Mouse (Mus musculus): ENCODE data around the gene Wnt10a. TPM values are rescaled to one million over a fixed set of nuclear protein-coding genes. Genes with fewer than 3 reads are reported as not detected.

Gene Wnt10a
- total RNA-seq (2021) = 1 to 10 TPM; 1.8 to 2.6 TPM

DNA sequence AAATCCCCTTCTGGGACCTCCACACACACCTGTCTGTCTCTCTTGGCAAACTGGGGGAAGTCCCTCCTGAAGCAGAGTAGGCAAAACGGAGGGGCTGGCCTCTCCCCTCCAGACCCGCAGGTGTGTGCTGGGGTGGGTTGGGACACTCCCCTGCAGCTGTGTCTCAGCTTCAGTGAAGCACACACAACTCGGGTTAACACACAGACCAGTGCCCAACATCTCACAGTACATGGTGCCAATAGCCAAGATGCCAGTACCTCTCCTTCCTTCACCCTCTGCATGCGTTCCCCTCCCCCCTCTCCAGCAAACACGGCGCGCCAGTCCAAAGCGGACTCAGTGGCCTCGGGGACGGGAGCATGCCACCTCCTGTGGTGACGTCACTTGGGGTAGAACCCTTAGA lies at the start of gene Wnt10a:
Gene Wnt10a (plus strand): TSS at position 268 of the 400 bp plus-strand sequence.
- no peak for DNase-seq

DNA sequence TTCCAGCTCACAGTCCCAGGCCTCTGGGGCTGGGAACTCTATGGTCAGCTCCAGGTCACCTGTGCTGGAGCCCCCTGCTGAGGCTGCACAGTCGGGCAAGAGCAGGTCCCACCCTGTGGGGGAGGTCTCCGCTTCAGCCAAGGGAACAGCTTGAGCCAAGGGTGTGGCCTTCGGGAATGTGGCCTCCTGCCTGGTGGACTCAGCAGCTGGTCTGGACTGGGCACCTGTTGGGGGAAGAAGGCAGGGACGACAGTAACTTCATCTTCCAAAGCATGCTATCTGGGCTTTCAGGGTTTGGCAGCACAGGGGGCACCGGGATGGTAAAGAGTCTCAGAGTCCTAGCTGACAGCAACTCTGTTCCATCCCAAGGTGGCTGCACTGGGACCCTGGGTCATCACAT lies 44.0 kb upstream of the Wnt10a start:
- no peak for DNase-seq

DNA sequence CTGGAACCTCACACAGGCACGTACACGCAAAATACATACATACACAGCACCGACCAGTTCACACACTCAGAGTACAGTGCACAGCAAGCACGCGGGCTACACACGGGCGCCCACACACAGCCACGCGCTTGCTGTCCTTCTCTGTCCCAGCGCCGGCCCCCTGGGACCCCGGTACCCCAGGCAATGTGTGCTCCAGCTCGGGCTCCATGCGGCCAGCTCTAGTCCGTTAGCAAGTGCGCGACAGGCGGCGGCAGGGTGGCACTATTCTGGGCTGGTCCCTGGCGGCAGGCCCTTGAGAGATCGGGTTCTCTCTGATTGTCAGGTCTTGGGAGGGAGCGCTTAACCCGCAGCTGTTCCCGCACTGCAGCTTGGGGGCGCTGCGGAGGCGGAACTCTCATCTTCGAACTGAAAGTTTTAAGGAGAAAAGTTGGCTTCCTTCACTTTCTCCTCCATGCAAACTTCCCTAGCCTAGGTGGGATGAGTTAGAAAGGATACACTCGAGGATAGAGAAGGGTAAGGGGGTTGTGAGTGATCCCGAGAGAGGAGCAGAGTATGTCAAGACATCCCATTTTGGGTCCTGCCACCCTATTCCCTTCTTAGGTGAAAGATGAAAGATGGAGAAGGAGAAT lies 42.6 kb upstream of the Wnt10a start, which contains the start of gene Prkag3:
Gene Prkag3 (minus strand): TSS at position 579 of the 629 bp plus-strand sequence.
- peak; percentile 27 to 42 for DNase-seq

DNA sequence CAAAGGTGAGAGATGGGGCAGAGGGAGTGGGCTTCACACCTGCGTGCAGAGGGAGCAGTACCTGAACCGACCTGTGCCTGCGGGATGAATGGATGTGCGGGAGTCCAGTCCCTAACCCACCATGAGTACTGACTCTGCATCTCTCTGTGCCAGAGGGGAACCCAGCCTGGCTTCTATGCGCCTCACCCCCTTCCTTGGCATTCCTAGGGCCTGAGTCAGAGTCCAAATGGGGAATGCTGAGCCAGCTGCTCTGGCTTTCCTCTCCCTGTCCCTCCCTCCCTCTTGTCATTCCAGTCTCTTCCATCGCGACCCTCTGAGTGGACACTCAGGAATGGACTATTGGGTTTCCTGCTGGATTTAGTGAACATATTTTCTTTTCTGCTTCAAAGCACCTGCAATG lies 42.0 kb upstream of the Wnt10a start:
- DNase-seq = no peak

DNA sequence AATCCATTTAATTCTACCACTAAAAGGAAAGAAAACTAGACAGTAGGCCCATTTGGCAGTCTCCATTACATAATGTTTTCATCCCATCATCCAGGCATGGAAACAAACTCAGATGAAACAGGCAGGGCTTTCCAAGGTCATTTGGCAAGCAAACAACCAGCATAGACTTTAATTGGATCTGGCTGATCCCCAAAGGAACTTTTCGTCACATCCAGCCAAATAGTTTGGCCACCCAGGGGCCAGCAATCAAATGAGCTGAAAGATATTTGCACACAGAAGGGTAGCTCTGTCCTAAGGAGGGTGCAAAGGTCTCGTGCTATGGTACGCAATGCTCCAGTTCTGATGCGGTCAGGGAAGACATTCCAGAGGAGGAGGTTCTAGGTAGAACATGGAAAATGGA lies 40.6 kb upstream of the Wnt10a start:
- no peak for DNase-seq

DNA sequence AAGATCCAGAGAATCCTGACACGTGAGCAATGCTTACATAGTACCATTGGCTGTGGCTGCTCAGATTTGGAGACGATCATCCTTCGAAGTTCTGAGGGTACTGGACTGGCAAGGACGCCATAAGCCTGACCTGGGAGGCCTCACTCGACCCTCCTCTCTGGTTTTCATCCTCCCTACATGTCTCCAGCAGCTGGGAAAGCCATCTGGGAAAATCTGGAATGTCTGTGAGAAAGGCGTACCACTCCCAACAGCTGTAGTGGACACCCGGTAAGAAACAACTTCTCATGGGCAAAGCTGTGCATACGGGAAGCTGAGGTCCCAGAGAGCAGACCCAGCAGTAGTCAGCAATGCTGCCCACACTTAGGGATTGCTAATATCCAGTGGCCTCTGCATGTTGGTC lies 39.2 kb upstream of the Wnt10a start:
- no peak for DNase-seq

DNA sequence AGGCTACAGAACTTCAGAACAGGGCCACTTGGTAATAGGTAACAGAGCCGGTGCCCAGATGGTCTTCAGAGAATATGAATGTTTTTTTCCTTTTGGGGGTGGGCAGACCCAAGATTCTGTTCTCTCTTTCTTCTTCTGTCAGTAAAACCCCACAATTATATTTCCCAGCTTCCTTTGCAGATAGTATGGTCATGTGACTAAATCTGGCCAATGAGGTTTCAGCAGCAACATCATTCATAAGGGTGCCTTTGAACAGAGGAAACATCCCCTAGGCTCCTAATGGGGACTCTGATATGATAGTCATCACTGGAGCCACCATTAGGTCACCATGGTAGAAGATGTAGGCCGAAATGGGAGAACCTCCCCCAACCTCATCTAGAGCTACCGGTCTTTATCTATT lies 38.5 kb upstream of the Wnt10a start:
- DNase-seq = no peak

DNA sequence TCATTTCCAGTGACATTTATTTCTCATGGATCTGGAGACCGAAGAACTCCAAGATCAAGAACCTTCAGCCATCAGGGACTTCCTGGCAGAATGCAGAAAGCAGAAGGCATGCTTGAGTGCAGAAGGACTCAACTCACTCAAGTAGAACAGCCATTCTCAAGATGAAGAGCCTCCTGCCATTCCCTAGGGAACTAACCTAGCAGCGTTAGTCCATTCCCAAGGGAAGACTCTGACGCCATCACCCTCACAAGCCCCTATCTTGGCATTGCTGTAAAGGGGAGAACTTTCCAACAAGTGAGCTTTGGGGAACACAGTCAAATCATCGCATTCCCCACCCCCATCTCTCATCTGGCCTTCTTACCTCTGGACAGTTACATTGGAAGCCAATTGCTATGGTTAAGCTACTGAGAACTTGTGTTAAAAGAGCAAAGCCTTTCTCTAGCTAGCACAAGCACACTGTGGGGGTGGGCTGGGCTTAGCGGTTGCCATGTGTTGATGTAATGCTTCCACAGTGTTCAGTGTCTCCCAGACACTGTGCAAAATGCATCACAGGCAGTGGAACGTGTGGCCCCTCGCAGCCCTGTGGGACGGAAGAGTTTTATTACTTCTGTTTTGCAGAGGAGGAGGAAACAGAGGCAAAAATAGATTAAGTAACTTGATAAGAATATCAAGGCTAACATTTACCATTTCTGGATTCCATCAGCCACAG lies 37.9 kb upstream of the Wnt10a start:
- no peak for DNase-seq

DNA sequence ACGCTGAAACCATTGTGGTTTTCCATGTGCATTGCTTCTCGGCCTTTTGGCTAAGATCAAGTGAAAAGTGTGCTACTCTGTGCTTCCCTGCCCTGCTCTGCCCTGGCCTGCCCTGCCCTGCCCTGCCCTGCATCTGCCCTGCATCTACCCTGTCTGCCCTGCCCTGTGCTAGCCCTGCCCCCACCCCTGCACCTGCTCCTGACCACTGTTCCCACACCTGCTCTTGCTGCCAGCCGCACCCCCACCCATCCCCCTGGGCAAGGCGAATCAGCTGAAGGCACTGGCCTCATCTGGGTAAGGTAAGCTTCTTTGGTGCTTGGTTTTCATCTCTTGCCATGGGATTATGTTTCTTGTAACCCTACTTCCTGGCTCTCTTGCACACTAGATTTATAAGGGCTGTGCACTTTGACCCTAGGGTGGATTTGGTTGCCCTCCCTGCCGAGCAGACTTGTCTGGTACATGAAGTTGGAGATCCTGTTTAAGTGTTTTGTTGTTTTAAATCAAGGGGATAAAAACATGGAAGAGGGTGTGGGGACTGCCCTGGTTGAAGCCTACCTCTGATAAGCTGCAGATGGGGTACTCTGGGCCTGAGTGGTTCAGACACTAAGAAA lies 37.0 kb upstream of the Wnt10a start:
- no peak for DNase-seq

DNA sequence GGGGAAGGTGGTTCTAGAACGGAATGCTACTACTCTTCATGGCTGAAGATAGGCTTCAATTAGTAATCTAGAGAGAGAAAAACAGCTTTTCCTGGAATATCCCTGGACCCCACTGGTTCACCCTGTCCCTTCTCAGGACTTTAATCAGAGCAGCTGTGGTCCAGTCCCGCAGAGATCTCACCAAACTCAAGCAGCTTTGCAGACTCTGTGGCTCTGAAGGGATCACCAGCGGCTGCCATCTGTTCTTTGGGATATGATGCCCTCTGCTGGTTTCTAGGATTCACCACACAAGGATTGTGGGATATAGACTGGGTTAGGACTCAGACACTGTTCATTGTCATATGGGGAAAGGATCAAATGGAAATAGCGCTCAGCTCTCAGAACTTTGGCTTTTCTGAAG lies 31.5 kb upstream of the Wnt10a start:
- DNase-seq = no peak

DNA sequence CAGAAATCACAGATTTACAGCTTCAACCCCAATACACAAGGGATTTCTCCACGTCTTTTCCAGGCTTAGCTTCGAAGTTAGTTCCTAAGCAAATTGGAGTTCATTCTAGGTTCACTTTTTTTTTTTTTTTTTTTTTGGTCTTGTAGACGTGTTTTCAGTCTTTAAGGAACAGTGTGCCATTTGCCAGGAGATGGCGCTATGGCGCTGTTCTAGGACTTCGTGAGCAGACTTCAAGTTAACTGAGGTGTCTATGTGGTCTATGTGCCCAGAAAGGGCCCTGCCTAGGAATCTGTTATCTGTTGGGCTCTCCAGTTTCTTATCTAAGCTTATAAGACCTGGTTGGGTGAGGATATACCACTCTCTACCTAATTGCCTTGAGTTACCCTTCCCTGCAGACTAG lies 28.2 kb upstream of the Wnt10a start:
- peak in 1 of 2 experiments; percentile 64 for DNase-seq

DNA sequence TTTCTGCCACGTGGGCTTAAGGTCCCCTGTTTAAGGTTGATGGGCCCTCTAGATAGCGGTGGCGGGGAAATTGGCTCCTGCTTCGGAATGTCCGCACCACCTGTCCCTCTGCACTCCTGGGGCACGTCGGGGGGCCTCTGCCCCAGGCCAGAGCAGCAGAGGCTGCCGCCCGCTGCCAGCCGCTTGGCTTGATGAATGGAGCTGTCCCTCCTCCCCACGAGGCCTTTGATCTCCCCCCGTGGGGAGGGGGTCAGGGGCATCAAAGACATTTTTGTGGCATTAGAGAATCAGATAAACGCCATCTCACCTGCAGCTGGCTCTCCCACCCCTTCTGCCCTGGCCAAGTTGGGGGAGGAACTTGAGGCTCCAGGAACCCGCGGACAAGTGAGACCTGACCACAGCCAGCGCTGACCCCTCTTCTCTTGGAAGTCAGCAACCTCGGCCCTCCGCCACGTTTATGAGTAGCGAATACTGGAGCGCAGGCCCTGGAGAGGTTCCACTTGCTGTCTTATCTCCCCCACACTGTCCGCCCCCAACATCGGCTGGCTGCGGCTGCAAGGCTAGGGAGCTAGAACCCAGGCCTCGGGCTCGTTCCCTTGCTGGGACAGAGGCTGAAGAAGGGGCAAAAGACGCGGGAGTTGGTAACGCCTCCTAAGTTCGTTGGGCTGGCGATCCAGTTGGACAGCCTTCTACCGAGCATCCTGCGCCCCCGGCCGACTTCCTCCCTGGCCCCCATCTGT lies 20.4 kb upstream of the Wnt10a start:
- DNase-seq = no peak

DNA sequence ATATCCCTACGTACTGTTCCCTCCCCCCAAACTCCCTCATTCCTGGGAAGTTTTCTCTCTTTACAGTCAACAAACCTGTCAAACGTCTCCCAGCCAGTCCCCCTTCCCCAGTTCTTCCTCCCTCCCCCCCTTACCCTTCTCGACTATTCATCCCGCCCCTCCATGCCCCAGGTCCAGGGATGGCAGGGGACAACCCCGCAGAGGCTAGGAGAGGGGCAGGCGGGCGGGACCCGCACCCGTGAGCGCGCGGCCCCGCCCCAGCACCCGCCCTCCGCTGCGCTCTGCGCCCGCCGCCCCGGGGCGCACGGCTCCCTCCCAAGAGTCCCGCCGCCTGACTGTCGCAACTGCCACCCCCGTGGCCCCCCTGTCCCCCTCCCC lies 19.9 kb upstream of the Wnt10a start:
- no peak for DNase-seq

DNA sequence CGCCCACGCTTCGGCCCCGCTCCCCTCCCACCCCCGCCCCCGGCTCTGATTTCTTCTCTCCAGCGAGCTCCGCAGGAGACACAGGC lies 19.6 kb upstream of the Wnt10a start, which contains the start of gene Wnt6:
Gene Wnt6 (plus strand): TSS at position 48 of the 86 bp plus-strand sequence.
- DNase-seq = no peak

DNA sequence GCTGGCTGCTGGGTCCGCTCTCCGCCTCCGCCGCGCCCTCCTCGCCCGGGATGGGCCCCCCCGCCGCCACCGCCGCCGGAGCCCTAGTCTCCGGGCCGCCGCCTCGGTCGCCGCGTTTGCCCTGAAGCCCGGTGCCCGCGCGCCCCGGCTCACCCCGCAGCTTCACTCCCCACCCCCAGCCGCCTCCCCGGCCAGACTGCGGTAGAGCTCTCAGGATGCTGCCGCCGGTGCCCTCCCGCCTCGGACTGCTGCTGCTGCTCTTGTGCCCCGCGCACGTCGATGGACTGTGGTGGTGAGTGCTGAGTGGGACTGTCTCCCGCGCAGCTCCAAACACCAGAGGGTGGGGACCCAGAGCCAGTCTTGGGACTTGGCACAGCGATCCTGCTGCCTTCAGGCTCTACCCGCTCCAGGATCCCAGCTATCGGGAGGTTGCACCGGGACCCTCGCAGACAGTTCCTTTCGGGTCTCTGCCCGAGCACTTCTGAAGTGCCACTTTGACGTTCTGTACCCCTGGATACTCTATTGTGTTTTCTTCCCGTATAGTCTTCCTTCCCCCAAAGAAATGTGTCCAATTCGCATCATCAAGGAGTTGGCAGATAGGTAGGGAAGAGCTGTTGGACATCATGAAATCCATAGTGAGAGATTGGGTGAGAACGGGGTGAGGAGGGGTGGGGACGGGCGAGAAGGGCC lies 19.2 kb upstream of the Wnt10a start:
- DNase-seq = no peak

DNA sequence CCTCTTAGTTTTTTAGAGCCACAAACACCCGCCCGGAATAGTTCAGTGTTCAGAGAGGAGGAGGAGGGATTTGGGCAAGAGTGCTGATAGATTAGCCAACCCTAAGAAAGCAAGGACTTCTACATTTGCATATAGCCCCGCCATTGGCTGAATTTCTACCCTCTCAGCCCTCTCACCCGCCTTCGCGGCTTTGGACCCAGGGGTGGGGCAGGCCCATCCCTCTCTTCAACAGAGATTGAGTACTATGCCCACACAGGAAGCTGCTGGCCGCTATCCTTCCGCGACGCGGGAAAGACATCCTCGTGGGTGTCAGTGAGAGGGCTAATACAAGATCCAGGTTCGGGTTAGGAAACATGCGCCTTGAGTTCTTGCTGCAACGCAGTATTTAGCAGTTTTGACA lies 18.2 kb upstream of the Wnt10a start:
- DNase-seq = peak in 1 of 2 experiments; percentile 48

DNA sequence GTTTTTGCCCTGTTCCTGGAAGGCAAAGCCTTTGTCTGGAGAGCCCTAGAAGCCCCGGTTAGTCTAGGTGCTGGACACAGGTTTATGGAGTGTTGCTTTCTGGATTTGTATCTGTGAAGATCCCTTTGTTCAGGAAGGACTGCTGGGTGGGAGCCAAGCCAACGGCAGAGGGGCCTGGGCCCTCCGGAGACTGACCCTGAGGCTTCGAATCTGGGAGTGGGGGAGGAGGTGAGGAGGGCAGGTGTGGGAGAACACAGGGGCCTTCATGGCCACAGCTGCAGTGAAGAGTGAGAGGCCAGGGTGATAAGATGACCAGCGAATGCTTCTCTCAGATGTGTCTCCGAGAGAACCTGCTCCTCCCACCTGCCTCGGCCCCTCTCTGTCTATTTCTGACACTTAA lies 17.3 kb upstream of the Wnt10a start:
- no peak for DNase-seq

DNA sequence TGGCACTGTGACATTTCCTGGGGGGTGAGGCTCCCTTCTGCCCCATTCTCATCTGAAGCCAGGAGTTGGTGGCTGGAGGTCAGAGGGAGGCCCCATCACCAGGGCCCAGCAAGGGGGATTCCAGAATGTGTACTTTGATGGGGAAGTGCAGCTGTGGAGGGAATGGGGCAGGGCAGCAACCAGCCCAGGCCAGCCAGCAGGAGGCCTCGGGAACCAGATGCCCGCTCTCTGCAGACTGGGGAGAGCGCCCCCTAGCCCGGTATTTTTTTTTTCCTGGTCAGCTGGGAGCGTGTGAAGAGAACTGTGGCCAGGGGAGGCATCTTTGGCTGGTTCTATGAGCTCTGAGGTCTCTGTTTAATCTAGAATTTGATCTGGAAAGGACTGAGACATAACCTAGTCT lies 15.5 kb upstream of the Wnt10a start:
- DNase-seq = no peak

DNA sequence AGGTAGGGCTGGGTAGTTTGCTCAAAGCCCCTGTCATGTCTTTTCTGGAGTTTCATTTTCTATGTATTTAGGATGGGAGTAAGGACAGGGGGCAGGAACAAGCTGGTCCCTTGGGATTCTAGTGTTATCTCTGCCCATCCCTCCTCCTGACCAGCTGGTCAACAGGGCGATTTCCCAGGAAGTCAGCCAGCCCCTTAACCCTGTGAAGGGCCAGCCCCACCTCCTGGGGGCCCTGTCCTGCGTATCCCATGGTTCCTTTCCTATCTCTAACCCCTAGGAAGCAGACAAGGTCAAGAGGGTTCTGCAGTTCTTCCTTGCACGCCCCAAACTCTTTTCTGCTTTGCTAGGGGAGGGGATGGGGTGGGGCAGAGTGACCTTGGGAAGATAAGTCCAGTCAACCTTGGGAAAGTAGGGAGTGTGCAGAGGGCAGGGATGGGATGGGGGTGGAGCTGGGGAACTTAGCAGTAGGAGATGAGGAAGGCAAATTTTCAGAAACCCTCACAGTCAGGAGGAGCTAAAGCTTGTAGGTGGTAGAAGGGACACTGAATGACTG lies 12.3 kb upstream of the Wnt10a start:
- no peak for DNase-seq

DNA sequence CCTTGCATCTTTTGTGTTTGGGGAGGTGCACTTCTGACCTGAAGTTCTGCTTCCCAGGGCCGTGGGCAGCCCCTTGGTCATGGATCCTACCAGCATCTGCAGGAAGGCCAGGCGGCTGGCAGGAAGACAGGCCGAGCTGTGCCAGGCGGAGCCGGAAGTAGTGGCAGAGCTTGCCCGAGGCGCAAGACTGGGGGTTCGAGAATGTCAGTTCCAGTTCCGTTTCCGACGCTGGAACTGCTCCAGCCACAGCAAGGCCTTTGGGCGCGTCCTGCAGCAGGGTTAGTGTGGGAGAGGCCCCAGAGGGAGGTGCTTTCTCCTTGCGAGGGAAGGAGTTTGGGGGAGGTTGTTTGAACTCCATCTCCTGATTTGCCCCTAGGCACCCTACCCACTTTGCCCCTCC lies 9.3 kb upstream of the Wnt10a start:
- DNase-seq = no peak

DNA sequence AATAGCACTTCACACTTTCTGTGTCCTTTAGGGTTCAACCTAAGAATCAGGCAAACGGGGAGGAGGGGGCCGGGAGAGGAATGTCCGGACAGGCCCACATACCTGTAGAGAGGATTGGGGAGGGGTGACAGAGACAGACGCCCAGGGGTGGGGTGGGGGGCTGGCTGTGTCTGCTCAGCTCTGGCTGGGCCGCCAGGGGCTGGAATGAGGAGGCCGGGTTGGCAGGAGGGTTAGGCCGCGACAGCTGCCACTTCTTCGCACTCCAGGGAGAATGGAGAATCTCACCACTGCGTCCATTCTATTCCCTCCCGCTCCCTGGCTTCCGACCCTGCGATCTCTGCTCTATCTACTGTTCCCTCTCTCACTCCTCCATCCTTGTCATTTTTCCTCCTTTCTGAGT lies 7.8 kb upstream of the Wnt10a start:
- DNase-seq = no peak

DNA sequence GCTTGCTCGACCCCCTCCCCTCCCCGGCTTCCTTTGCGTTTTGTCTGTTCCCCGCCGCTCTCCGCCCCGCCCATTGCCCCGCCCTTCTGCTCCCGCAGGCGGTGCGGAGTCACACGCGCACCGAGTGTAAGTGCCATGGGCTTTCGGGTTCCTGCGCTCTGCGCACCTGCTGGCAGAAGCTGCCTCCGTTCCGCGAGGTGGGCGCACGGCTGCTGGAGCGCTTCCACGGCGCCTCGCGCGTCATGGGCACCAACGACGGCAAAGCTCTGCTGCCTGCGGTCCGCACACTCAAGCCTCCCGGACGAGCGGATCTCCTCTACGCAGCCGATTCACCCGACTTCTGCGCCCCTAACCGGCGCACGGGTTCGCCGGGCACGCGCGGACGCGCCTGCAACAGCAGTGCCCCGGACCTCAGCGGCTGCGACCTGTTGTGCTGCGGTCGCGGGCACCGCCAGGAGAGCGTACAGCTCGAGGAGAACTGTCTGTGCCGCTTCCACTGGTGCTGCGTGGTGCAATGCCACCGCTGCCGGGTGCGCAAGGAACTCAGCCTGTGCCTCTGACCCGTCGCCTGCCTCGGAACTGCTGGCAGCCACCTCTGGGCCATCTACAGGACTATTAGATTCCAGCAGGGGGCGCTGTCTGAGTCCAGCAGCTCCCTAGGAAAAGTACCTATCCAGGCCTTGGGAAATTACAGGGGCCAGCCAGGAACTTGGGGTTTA lies 7.1 kb upstream of the Wnt10a start:
- DNase-seq = no peak
